ENCODE assay signal across 9 mouse cellular contexts in genomic region chr7:13123554-13124153, GRCm38 (mm10). TPM values are rescaled to one million over a fixed set of nuclear protein-coding genes. Genes with fewer than 3 reads are reported as not detected.
DNase-seq lines count a peak whose midpoint lies in the region; ATAC-seq lines count a peak whose summit lies in the region.
"Not testable (repeated sequence)": the region's sequence is repeated elsewhere in the genome, so short reads cannot be mapped to it uniquely, and the experiment has no call there.
"Had no signal": no experiment of that assay in that cellular context is flagged by ENCODE, and none has a peak within 500 bp of the region (broad histone marks: within the 10 kb centered on the region; RNA-seq: fewer than 3 reads in every experiment).

No protein-coding gene starts in this region.

- not testable (repeated sequence) for H3K4me1 ChIP-seq in embryonic facial prominence, embryonic 13.5 days; heart, embryonic 12.5 days (replicated peaks); intestine, embryonic 16.5 days (ENCODE audit: control insufficient read depth, insufficient read depth, low read length); liver, embryonic 11.5 days (replicated peaks; ENCODE audit: control insufficient read depth, insufficient read depth, low read length)

- WGBS in embryonic facial prominence, embryonic 13.5 days: 1% methylated on average over 26 of the region's 34 CpGs
- WGBS in heart, embryonic 12.5 days: under 1% methylated on average over 28 of the region's 34 CpGs
- under 1% methylated on average over 16 of the region's 34 CpGs for WGBS in intestine, embryonic 16.5 days
- 2% methylated on average over 17 of the region's 34 CpGs for WGBS in liver, embryonic 11.5 days

- not testable (repeated sequence) for H3K27ac ChIP-seq in embryonic facial prominence, embryonic 13.5 days; heart, embryonic 12.5 days (ENCODE audit: poor library complexity, severe bottlenecking); intestine, embryonic 16.5 days (ENCODE audit: low read length); liver, embryonic 11.5 days (ENCODE audit: low read depth, low read length)

- not testable (repeated sequence) for H3K27me3 ChIP-seq in embryonic facial prominence, embryonic 13.5 days; heart, embryonic 12.5 days (replicated peaks); intestine, embryonic 16.5 days (replicated peaks; ENCODE audit: control insufficient read depth, insufficient read depth, low read length); liver, embryonic 11.5 days (replicated peaks; ENCODE audit: control insufficient read depth, insufficient read depth, low read length)

- not testable (repeated sequence) for H3K9me3 ChIP-seq in embryonic facial prominence, embryonic 13.5 days; heart, embryonic 12.5 days (replicated peaks); intestine, embryonic 16.5 days (ENCODE audit: control insufficient read depth, low read length); liver, embryonic 11.5 days (ENCODE audit: control insufficient read depth, low read length)

- peak overlapping the region; percentile 50 for H3K4me2 ChIP-seq in embryonic facial prominence, embryonic 13.5 days
- peak overlapping the region; percentile 63 for H3K4me2 ChIP-seq in heart, embryonic 12.5 days
- peak overlapping the region; percentile 45 for H3K4me2 ChIP-seq in intestine, embryonic 16.5 days (ENCODE audit: low read depth, low read length)
- H3K4me2 ChIP-seq in liver, embryonic 11.5 days: peak overlapping the region; percentile 44

- H3K4me3 ChIP-seq in embryonic facial prominence, embryonic 13.5 days: peak overlapping the region; percentile 29
- H3K4me3 ChIP-seq in heart, embryonic 12.5 days: peak overlapping the region; percentile 32
- peak overlapping the region; percentile 26 for H3K4me3 ChIP-seq in intestine, embryonic 16.5 days (ENCODE audit: low read length)
- peak overlapping the region; percentile 26; the same call in 1 of the 2 replicates for H3K4me3 ChIP-seq in liver, embryonic 11.5 days (ENCODE audit: low read depth, low read length)

- H3K36me3 ChIP-seq in embryonic facial prominence, embryonic 13.5 days; heart, embryonic 12.5 days; intestine, embryonic 16.5 days (ENCODE audit: control insufficient read depth, insufficient read depth, low read length); liver, embryonic 11.5 days (ENCODE audit: control insufficient read depth, insufficient read depth, low read length): not testable (repeated sequence)

- not testable (repeated sequence) for H3K9ac ChIP-seq in embryonic facial prominence, embryonic 13.5 days; heart, embryonic 12.5 days; intestine, embryonic 16.5 days (ENCODE audit: low read depth, low read length); liver, embryonic 11.5 days (ENCODE audit: low read depth, low read length)

- peak; percentile 32 for DNase-seq in 3134 (ENCODE audit: extremely low read depth, insufficient read length, low spot score)
- peak; percentile 7 to 11 for DNase-seq in adrenal gland, postnatal 36 days
- not testable (repeated sequence) for DNase-seq in liver, embryonic 11.5 days (ENCODE audit: low spot score)
- DNase-seq in mesoderm, embryonic 11.5 days (ENCODE audit: low read depth, low spot score): peak; percentile 2
- DNase-seq in retina, embryonic 14.5 days (ENCODE audit: low spot score): peak; percentile 7

- ATAC-seq in embryonic facial prominence, embryonic 13.5 days (ENCODE audit: insufficient number of reproducible peaks, insufficient read depth, low FRiP score, low TSS enrichment, low read depth): peak; percentile 80; the same call in 1 of the 2 replicates
- peak; percentile 86 for ATAC-seq in heart, embryonic 12.5 days (ENCODE audit: insufficient number of reproducible peaks, low FRiP score)
- ATAC-seq in intestine, embryonic 16.5 days: peak; percentile 92
- peak; percentile 90 for ATAC-seq in liver, embryonic 11.5 days (replicated peaks; ENCODE audit: low FRiP score)

RNA-seq across cellular contexts. Expression of gene Vmn1r86, which starts 3.9 kb away (rescaled TPM):
- not detected for total RNA-seq in adrenal gland, postnatal 36 days (2021)
- polyA plus RNA-seq in embryonic facial prominence, embryonic 13.5 days (2015; fragmentation: Nextera tagmentation; extraction: Ambion mirVana): not detected in 2 replicates
- not detected in 2 replicates for polyA plus RNA-seq in heart, embryonic 12.5 days (2016; fragmentation: Nextera tagmentation; extraction: Ambion mirVana)
- not detected in 2 replicates for polyA plus RNA-seq in intestine, embryonic 16.5 days (2015; fragmentation: Nextera tagmentation; extraction: Ambion mirVana)
- not detected in 2 replicates for polyA plus RNA-seq in liver, embryonic 11.5 days (2014; fragmentation: Nextera tagmentation; extraction: Ambion mirVana)
- total RNA-seq: adrenal gland, postnatal 4 days had no signal

RNA-seq across cellular contexts. Expression of gene Vmn1r87, which starts 16.3 kb away (rescaled TPM):
- total RNA-seq in adrenal gland, postnatal 36 days (2021): not detected
- not detected in 2 replicates for polyA plus RNA-seq in embryonic facial prominence, embryonic 13.5 days (2015; fragmentation: Nextera tagmentation; extraction: Ambion mirVana)
- not detected in 2 replicates for polyA plus RNA-seq in heart, embryonic 12.5 days (2016; fragmentation: Nextera tagmentation; extraction: Ambion mirVana)
- polyA plus RNA-seq in intestine, embryonic 16.5 days (2015; fragmentation: Nextera tagmentation; extraction: Ambion mirVana): not detected in 2 replicates
- not detected in 2 replicates for polyA plus RNA-seq in liver, embryonic 11.5 days (2014; fragmentation: Nextera tagmentation; extraction: Ambion mirVana)
- total RNA-seq: adrenal gland, postnatal 4 days had no signal

RNA-seq across cellular contexts. Expression of gene Vmn1r85, which starts 28.7 kb away (rescaled TPM):
- total RNA-seq in adrenal gland, postnatal 36 days (2021): not detected
- not detected in 2 replicates for polyA plus RNA-seq in embryonic facial prominence, embryonic 13.5 days (2015; fragmentation: Nextera tagmentation; extraction: Ambion mirVana)
- polyA plus RNA-seq in heart, embryonic 12.5 days (2016; fragmentation: Nextera tagmentation; extraction: Ambion mirVana): not detected in 2 replicates
- polyA plus RNA-seq in intestine, embryonic 16.5 days (2015; fragmentation: Nextera tagmentation; extraction: Ambion mirVana): not detected in 2 replicates
- not detected in 2 replicates for polyA plus RNA-seq in liver, embryonic 11.5 days (2014; fragmentation: Nextera tagmentation; extraction: Ambion mirVana)
- total RNA-seq: adrenal gland, postnatal 4 days had no signal

RNA-seq across cellular contexts. Expression of gene Vmn1r88, which starts 35.7 kb away (rescaled TPM):
- total RNA-seq in adrenal gland, postnatal 36 days (2021): under 1 TPM; 0.03 to 0.17 TPM
- not detected in 2 replicates for polyA plus RNA-seq in embryonic facial prominence, embryonic 13.5 days (2015; fragmentation: Nextera tagmentation; extraction: Ambion mirVana)
- polyA plus RNA-seq in heart, embryonic 12.5 days (2016; fragmentation: Nextera tagmentation; extraction: Ambion mirVana): not detected in 2 replicates
- polyA plus RNA-seq in intestine, embryonic 16.5 days (2015; fragmentation: Nextera tagmentation; extraction: Ambion mirVana): not detected in 2 replicates
- polyA plus RNA-seq in liver, embryonic 11.5 days (2014; fragmentation: Nextera tagmentation; extraction: Ambion mirVana): 0.03 TPM in 1 of 2 replicates, not detected in the other
